Mouse (Mus musculus) kidney, embryonic 15.5 days (tissue): ENCODE data around the gene Nub1. TPM values are rescaled to one million over a fixed set of nuclear protein-coding genes. Genes with fewer than 3 reads are reported as not detected.

Source experiments
- ATAC-seq: fragments of 200-750 bp; cut with Nextera tagmentation; replicated peaks from 2 replicates; pipeline ENCODE4 v1.8.0; 2017; ENCODE audit warnings: moderate TSS enrichment; ENCODE audit not compliant: low FRiP score
- H3K27ac ChIP-seq: fragments of 300-500 bp; sonication (generic); 2 replicates; pipeline ENCODE4 v1.5.1; 2015; ENCODE audit warnings: mild to moderate bottlenecking, inconsistent platforms
- H3K27me3 ChIP-seq: fragments of 300-500 bp; sonication (generic); 2 replicates; pipeline ENCODE4 v1.6.1; 2015; ENCODE audit warnings: inconsistent platforms
- H3K36me3 ChIP-seq: fragments of 300-500 bp; sonication (generic); 2 replicates; pipeline ENCODE4 v1.6.1; 2015; ENCODE audit warnings: inconsistent platforms
- H3K4me1 ChIP-seq: fragments of 300-500 bp; sonication (generic); 2 replicates; pipeline ENCODE4 v1.6.1; 2015; ENCODE audit warnings: inconsistent platforms
- H3K4me2 ChIP-seq: fragments of 300-500 bp; sonication (generic); 2 replicates; pipeline ENCODE4 v1.6.1; 2015; ENCODE audit warnings: moderate library complexity, mild to moderate bottlenecking, inconsistent platforms
- H3K4me3 ChIP-seq: fragments of 300-500 bp; sonication (generic); replicated peaks from 2 replicates; pipeline ENCODE4 v1.5.1; 2015; ENCODE audit warnings: mild to moderate bottlenecking, inconsistent platforms
- H3K9ac ChIP-seq: fragments of 300-500 bp; sonication (generic); 2 replicates; pipeline ENCODE4 v1.6.1; 2015; ENCODE audit warnings: mild to moderate bottlenecking, inconsistent platforms
- H3K9me3 ChIP-seq: fragments of 300-500 bp; sonication (generic); replicated peaks from 2 replicates; pipeline ENCODE4 v1.6.1; 2016; ENCODE audit warnings: inconsistent platforms
- WGBS: fragments of 180-500 bp; shearing (Covaris S2); methylation state at CpG from one replicate; pipeline ENCODE4 v1.1.7; 2015; ENCODE audit warnings: mixed read lengths; 5-methylcytosine and 5-hydroxymethylcytosine counted together
- polyA plus RNA-seq: library from polyadenylated mRNA; unstranded; fragments of >200 nt; fragmentation: Nextera tagmentation; extraction: Ambion mirVana; gene quantifications from 2 replicates; pipeline ENCODE4 v1.2.1, GENCODE M21; 2015

Gene Nub1
- polyA plus RNA-seq, 1 experiment from 2014 or later: 41.2 TPM

GRCm38 (mm10) chr5:24730488-24730871 lies 45.1 kb downstream of the Nub1 start, which contains the start of gene Wdr86:
TSS of gene Wdr86 (minus strand) at chr5:24730727.
- Histone ChIP-seq H3K4me2 (peak within 1 kb of the TSS; percentile 87), H3K4me1 (peaks cover 70% of the 10 kb centered on the region), H3K36me3 (no peaks in the 10 kb centered on the region), H3K27me3 (peaks cover 4% of the 10 kb centered on the region; the same call in 1 of the 2 replicates), H3K9ac (peak within 1 kb of the TSS; percentile 75), H3K9me3 (no peaks in the 10 kb centered on the region), H3K4me3 (peak within 1 kb of the TSS; percentile 63), H3K27ac (peak within 1 kb of the TSS; percentile 78)
- peak; percentile 50; the same call in 1 of the 2 replicates for ATAC-seq
- WGBS: under 1% methylated on average over 23 of the region's 23 CpGs

DNA sequence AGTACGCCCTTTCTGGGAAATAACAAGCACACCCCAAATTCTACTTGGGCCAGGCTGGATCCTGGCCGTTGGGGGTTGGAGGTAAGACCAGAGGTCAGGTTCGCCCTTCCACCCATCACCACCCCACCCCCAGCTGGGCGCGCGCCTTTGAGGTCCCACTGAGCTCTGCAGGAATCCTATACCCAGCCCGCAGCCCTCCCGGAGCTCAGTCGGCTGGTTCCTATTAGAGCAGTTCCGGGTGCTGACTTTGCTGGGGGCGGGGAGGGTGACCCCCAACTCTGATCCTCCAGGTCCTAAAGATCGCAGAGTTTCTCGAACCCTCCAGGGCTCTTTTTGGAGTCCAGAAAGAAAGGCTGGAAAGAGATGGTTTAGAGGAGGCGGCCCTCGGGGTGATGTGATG lies 45.7 kb downstream of the Nub1 start:
- no peaks in the 10 kb centered on the region for H3K36me3 ChIP-seq
- H3K27me3 ChIP-seq: peaks cover 4% of the 10 kb centered on the region; the same call in 1 of the 2 replicates
- peak; percentile 47 for ATAC-seq
- H3K4me3 ChIP-seq: peak overlapping the region; percentile 63
- H3K4me1 ChIP-seq: peaks cover 65% of the 10 kb centered on the region
- peak overlapping the region; percentile 87 for H3K4me2 ChIP-seq
- 4% methylated on average over 15 of the region's 15 CpGs for WGBS
- peak overlapping the region; percentile 78 for H3K27ac ChIP-seq
- H3K9me3 ChIP-seq: no peaks in the 10 kb centered on the region
- peak overlapping the region; percentile 75 for H3K9ac ChIP-seq

- H3K9ac ChIP-seq: no peak overlapping the region
These were observed 47.8 kb downstream of the Nub1 start for GRCm38 (mm10) chr5:24733134-24733533.

GRCm38 (mm10) chr5:24733771-24734426 lies 48.6 kb downstream of the Nub1 start:
- WGBS: 49% methylated on average over 7 of the region's 7 CpGs
- H3K4me3 ChIP-seq: no peak overlapping the region
- no peak for ATAC-seq
- peaks cover 4% of the 10 kb centered on the region; the same call in 1 of the 2 replicates for H3K27me3 ChIP-seq
- H3K27ac ChIP-seq: peak overlapping the region; percentile 86
- H3K36me3 ChIP-seq: no peaks in the 10 kb centered on the region
- no peak overlapping the region for H3K9ac ChIP-seq
- H3K4me2 ChIP-seq: no peak overlapping the region
- no peaks in the 10 kb centered on the region for H3K9me3 ChIP-seq
- H3K4me1 ChIP-seq: peaks cover 45% of the 10 kb centered on the region

More at GRCm38 (mm10) chr5:24733134-24733533, 47.8 kb downstream of the Nub1 start:
- peaks cover 4% of the 10 kb centered on the region; the same call in 1 of the 2 replicates for H3K27me3 ChIP-seq
- H3K9me3 ChIP-seq: no peaks in the 10 kb centered on the region
- H3K4me1 ChIP-seq: peaks cover 51% of the 10 kb centered on the region
- peak; percentile 73 for ATAC-seq
- 12% methylated on average over 8 of the region's 8 CpGs for WGBS
- peak overlapping the region; percentile 22; the same call in 1 of the 2 replicates for H3K4me2 ChIP-seq
- H3K36me3 ChIP-seq: no peaks in the 10 kb centered on the region
- H3K27ac ChIP-seq: peak overlapping the region; percentile 86
- H3K4me3 ChIP-seq: no peak overlapping the region

DNA sequence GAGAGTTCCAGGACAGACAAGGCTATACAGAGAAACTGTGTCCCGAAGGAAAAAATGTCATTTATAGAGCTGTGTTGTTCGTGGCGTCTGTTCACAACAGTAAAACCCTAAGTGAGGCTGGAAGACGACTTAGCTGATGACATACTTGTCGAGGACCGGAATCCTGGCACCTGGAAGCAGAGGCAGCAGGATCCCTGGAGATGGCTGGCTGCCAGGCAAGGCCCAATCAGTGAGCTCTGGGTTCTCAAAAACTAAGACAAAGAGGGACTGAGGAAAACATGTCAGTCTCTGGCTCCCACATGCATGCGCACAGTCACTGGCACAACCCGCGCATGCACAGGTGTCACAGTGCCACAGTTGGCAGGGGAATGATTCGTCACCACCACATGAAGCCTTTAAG lies 52.3 kb downstream of the Nub1 start:
- H3K27me3 ChIP-seq: no peaks in the 10 kb centered on the region
- peaks cover 25% of the 10 kb centered on the region for H3K4me1 ChIP-seq
- H3K9ac ChIP-seq: no peak overlapping the region
- ATAC-seq: no peak
- H3K9me3 ChIP-seq: no peaks in the 10 kb centered on the region
- no peaks in the 10 kb centered on the region for H3K36me3 ChIP-seq
- WGBS: 92% methylated on average over 10 of the region's 10 CpGs
- no peak overlapping the region for H3K4me2 ChIP-seq
- no peak overlapping the region for H3K4me3 ChIP-seq
- no peak overlapping the region for H3K27ac ChIP-seq

DNA sequence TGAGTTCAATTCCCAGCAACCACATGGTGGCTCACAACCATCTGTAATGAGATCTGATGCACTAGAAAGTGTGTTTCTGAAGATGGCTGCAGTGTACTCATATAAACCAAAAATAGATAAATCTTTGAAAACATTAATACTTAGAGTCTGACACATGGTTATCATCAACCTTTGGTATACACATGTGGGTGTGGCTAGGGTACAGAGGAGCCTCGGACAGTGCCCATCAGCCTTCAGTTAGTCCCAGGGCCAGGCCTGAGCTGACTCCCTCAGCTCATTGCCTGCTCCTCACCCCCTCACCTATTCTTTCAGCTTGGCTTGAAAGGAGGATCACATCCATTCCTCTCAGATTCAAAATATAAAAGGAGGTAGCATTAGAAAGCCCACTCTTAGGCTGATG lies 53.2 kb downstream of the Nub1 start:
- no peaks in the 10 kb centered on the region for H3K36me3 ChIP-seq
- no peaks in the 10 kb centered on the region for H3K9me3 ChIP-seq
- peak overlapping the region; percentile 71 for H3K27ac ChIP-seq
- no peaks in the 10 kb centered on the region for H3K27me3 ChIP-seq
- no peak for ATAC-seq
- H3K4me3 ChIP-seq: no peak overlapping the region
- H3K4me1 ChIP-seq: peaks cover 16% of the 10 kb centered on the region
- H3K4me2 ChIP-seq: no peak overlapping the region
- H3K9ac ChIP-seq: no peak overlapping the region
- WGBS: 85% methylated on average over 1 of the region's 1 CpGs

GRCm38 (mm10) chr5:24739141-24739753 lies 53.9 kb downstream of the Nub1 start:
- 54% methylated on average over 15 of the region's 15 CpGs for WGBS

GRCm38 (mm10) chr5:24741172-24741885 lies 56.0 kb downstream of the Nub1 start:
- Histone ChIP-seq H3K9ac (no peak overlapping the region), H3K4me2 (no peak overlapping the region), H3K36me3 (no peaks in the 10 kb centered on the region), H3K27me3 (no peaks in the 10 kb centered on the region), H3K9me3 (no peaks in the 10 kb centered on the region), H3K4me1 (peaks cover 15% of the 10 kb centered on the region; the same call in 1 of the 2 replicates), H3K27ac (peak overlapping the region; percentile 38; the same call in 1 of the 2 replicates), H3K4me3 (no peak overlapping the region)
- peak; percentile 64; the same call in 1 of the 2 replicates for ATAC-seq
- 62% methylated on average over 15 of the region's 15 CpGs for WGBS

More at GRCm38 (mm10) chr5:24739141-24739753, 53.9 kb downstream of the Nub1 start:
- Histone ChIP-seq H3K27ac (peak overlapping the region; percentile 71), H3K9ac (no peak overlapping the region), H3K4me1 (peaks cover 10% of the 10 kb centered on the region; the same call in 1 of the 2 replicates), H3K4me3 (no peak overlapping the region), H3K27me3 (no peaks in the 10 kb centered on the region), H3K9me3 (no peaks in the 10 kb centered on the region), H3K36me3 (no peaks in the 10 kb centered on the region), H3K4me2 (peak overlapping the region; percentile 9; the same call in 1 of the 2 replicates)
- ATAC-seq: peak; percentile 43; the same call in 1 of the 2 replicates

DNA sequence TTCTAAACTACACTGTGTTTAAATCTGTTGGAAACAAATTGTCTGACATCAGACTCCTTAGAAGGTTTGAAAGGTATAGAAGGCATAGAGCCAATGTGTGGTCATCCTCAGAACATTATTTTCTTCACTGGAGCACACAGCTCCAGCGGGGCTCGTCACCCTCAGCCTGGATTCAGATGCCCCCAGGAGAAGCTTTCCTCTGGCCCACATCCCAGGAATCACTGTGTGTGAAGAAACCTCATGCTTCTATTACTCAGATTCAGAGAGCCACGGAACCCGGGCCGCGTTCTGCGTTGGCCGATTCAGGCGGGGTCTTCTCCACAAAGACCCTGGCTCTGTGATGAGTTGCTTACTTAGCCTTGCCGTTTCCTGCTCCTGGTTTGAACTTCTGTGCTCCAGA lies 58.6 kb downstream of the Nub1 start:
- H3K9me3 ChIP-seq: no peaks in the 10 kb centered on the region
- ATAC-seq: no peak
- whole genome bisulfite sequencing: 88% methylated on average over 10 of the region's 10 CpGs
- no peak overlapping the region for H3K9ac ChIP-seq
- H3K4me3 ChIP-seq: no peak overlapping the region
- H3K36me3 ChIP-seq: no peaks in the 10 kb centered on the region
- no peak overlapping the region for H3K27ac ChIP-seq
- H3K4me1 ChIP-seq: peaks cover 29% of the 10 kb centered on the region
- H3K27me3 ChIP-seq: no peaks in the 10 kb centered on the region
- no peak overlapping the region for H3K4me2 ChIP-seq

DNA sequence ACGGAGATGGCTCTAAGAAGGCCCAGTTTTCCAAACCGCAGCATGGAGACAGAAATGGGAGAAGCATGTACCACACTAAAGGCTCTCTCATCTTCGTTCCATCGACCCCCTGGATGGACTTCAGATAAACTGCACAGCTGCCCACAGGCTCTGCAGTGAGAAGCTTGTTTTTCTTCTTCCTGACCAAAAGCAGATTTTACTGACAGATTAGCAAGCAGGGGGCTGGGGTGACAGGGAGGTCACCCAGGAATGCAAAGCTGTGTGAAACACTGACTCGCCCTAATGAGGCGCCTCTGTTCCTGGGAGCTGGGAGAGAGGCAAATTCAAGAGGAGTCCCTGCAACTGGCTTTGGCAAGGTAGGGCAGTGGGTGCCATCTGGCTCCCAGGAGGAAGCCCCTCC lies 62.2 kb downstream of the Nub1 start:
- peak overlapping the region; percentile 80 for H3K27ac ChIP-seq
- ATAC-seq: no peak
- no peaks in the 10 kb centered on the region for H3K36me3 ChIP-seq
- 17% methylated on average over 6 of the region's 6 CpGs for WGBS
- no peaks in the 10 kb centered on the region for H3K9me3 ChIP-seq
- peaks cover 47% of the 10 kb centered on the region for H3K4me1 ChIP-seq
- H3K4me3 ChIP-seq: no peak overlapping the region
- no peak overlapping the region for H3K9ac ChIP-seq
- H3K4me2 ChIP-seq: no peak overlapping the region
- H3K27me3 ChIP-seq: no peaks in the 10 kb centered on the region

DNA sequence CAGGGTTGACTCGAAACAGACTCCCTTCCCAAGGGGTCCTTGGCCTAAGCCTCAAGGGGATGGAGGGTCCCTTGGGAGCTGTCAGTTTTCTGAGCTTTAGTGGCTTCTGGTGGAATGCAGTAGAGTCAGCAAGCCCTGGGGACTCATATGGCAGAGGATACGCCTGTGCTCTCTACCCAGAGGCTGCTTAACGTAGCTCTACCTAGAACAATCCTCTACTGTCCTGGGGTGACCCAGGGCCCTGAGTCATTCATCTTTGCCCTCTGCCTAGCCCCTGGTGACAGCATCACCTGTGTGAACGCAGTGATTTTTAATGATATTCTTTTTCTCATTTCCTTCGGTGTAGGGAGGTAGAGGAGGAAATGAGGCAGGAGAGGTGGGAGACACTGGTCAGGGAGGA lies 64.4 kb downstream of the Nub1 start:
- Histone ChIP-seq H3K27me3 (no peaks in the 10 kb centered on the region), H3K4me3 (peak overlapping the region; percentile 55), H3K27ac (peak overlapping the region; percentile 97), H3K9me3 (no peaks in the 10 kb centered on the region), H3K9ac (no peak overlapping the region), H3K36me3 (no peaks in the 10 kb centered on the region), H3K4me2 (peak overlapping the region; percentile 83), H3K4me1 (peaks cover 67% of the 10 kb centered on the region)
- WGBS: 56% methylated on average over 5 of the region's 5 CpGs
- no peak for ATAC-seq
